Mouse (Mus musculus) urinary bladder, postnatal 10 days (tissue): ENCODE data around the gene Snx12.
"Not testable (repeated sequence)": the region's sequence is repeated elsewhere in the genome, so short reads cannot be mapped to it uniquely, and the experiment has no call there.

ENCODE experiments used
- DNase-seq: peaks from one replicate; pipeline ENCODE4 v3.0.0; 2022; ENCODE audit warnings: low spot score

Gene Snx12

DNA sequence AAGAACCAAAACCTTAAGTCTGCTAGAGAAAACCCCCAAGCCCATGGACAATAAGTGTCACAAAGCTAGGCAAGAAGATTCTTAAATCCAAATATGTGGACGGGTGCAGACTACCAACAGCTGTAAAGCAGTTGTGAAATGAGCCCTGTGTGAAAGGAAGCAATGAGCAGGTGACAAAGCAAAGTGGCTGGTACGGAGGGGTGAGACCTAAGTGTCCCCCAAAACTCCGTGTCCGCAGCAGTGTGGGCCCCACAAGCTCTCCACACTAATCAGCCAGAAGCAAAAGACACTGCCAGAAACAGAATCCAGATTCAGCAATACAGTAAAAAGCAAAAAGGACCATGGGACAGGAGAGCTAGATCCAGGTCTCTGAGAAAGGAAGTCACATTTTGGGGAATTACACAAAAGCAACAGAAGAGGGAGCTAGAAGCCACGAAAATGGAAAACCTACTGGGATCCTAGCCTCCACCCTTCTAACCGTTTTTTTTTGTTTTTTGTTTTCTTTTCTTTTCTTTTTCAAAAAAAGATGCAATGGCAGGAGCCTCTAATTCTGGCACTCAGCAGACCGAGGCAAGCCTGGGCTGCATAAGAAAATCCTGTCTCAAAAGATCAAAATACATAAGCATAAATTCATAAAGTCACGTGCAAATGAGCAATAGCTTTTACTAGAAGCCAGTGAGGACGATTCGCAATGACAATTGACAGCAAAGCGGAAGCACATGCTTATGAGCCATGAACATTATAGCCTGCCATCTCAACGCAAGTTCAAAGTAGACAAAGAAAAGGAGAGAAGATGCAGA is 90.2 kb downstream of the Snx12 start:
- no peak for DNase-seq

DNA sequence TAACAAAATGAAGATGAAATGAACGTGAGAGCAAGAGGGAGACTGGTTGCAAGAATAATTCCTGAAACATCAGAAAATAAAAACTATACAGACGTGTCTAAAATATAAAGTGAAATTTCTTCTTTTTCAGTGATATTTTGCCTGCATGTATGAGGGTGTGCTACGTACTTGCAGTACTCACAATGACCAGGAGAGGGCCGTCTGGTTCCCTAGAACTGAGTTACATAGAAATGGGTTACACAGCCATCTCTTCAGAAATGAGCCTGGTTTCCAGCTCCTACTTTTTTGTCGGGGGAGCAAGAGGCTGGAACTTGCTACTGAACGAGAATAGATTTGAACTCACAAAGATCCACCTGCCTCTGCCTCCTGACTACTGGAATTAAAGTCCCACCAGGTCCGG is 91.4 kb downstream of the Snx12 start:
- peak; percentile 9 for DNase-seq

DNA sequence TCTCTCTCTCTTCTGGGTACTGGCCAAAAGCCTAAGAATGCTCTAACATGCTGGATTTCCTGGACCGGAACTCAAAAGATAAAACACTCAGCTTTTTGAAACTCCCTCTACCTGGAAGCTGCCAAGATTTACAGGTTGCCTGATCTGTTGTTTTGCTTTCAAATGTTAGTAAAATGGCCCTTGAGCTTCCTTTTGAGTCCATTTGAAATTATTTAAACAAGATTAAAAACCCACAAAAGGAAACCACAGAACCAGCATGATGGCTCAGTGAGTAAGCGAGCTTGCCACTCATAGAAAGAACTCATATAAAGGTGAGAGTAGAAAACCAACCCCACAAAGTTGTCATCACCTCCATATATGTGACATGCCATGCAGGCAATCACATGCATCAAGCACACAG is 93.8 kb downstream of the Snx12 start:
- no peak for DNase-seq

DNA sequence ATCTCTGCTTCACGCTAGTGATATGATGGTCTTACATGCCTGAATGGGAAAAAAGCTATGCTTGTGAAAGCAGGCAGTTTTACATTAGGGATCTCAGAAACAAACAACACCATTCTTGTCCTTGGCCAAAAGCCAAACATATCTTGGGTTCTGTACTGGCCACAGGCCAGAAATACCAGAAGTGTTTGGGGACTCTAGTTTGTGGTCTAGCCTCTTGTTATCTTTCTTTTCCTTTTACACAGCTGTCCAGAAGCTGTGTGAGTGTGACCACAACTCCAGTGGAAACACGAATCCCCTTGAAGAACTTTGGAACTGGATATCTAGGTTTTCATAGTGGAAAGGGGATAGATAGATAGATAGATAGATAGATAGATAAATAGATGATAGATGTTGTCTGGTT is 95.4 kb downstream of the Snx12 start:
- no peak for DNase-seq

DNA sequence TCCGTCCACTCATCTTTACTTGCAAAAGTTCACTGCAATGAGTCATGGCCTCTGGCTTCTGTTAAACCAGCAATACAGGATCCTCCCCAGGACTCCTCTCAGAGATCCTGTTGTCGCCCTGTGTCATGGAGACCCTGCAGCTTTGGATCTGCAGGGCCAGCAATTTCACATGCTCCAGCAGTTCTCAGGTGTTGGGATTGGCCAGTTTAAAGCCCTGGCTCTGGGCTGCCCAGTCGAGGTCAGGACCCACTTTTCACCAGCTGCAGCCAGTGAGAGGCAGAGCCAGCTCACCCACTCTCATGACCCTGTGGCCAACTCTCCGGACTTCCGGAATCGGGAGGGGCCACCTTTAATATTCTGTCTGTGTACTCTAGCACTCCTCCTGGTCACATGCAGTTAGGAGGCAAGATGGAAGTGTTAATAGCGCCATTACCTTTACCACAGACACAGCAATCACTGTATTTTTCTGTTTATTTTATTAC is 95.8 kb downstream of the Snx12 start:
- no peak for DNase-seq

DNA sequence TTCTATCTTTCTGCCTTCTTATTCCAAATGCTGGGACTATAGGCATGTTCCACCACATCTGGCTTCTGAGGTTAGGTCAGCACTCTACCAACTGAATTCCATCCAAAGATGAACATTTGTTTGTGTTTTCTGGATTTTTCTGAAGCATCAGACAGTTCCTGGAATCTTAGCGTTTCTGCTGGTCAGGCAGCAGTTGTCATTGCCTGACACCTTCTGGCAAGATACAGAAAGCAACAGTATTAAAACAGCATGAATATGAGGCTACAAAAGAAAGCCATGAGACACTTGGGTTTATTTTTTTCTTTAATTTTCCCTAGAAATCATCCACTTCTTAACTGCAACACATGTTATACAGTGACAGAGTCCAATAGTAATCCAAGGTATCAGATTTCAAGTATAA is 101.8 kb downstream of the Snx12 start:
- no peak for DNase-seq

DNA sequence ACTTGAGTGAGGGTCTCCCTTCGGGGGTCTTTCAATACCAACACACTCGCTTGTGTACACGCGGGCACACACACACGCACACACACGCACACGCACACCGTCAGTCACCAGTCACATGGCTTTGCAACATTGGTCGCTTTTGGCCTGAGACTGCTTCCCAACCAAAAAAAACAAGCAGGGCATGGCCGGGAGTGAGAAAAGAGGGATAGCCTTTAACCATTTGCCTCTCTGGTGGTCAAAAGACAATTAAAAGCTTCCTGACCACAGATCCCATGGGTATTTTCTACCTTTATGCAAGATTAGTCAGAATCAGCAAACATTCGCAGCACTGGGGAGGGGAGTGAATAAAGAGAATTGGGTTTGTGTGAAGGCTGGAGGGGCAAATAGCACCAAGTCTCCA is 136.4 kb downstream of the Snx12 start, which contains the start of gene Slc7a3:
Gene Slc7a3 (minus strand): TSS at position 101 of the 400 bp plus-strand sequence.
- DNase-seq: no peak

DNA sequence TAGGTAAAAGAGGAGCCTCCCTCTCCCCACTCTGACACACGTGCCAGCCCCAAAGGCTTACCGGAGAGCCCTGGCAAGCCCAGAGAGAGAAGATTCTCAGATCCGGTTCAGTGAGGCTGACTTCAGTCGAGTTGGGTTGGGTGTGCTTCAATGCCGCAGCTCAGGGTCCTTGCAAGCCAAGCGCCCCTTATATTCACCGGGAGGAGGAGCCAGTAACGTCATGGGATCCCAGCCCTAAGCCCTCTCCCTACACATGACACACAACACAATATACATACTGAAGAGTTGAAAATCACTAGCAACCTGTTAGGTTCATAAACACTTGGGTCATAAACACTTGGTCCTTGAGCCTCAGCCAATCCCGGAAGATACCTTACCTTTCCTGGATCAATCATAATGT is 137.2 kb downstream of the Snx12 start:
- not testable (repeated sequence) for DNase-seq

DNA sequence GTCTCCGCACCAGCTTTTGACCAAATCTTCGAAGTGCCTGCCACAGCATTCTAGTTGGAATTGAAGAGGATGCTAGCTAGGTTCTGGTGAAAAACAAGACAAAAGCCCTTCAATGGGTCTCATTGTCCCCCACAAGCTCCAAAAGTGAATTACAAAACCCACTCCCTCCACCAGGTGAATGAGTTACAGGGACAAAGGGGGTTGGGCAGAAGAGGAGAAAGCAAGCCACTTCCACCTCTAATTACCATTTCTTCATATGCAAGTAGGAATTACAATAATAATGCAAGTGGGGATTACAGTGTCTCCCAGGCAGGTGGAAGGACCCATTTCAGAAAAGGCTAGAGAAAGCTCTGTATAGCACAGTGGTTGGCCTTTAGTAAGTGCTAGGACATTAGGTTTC is 138.2 kb downstream of the Snx12 start:
- DNase-seq: no peak

DNA sequence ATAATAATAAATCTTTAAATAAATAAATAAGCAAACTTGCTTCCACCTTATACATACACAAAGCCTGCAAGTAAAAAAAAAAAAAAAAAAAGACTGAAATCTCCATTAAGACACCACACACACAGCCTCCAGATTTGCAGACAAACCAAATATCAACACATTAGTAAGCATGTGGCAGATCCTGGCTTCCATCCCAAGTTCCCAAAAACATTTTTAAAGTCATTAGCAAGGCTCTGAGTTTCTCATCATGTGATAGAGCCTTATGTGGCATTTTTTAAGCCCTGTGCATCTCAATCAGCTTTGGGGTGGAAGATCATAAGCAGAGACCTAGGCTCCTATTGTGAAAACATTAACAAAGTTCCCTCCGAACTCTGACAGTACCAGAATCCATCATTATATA is 157.1 kb downstream of the Snx12 start:
- DNase-seq: no peak

DNA sequence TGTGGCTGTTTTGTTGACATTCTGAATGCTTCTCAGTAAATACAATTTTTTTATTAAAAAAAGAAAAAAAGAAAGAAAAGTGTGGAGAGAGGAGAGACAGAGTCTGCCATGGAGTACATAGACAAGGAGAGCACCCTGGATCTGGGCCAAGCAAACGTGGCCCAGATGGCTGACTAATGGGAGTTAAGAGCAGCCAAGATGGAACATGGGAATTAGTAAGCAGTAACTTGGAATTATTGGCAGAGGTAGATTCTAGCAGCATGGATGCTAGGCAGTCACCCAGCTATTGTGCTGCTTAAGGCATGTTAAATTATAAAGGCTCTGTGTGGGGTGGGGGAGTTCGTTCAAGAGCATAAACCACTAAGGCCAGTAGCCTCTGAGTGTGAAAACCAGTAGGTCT is 158.9 kb downstream of the Snx12 start:
- no peak for DNase-seq

DNA sequence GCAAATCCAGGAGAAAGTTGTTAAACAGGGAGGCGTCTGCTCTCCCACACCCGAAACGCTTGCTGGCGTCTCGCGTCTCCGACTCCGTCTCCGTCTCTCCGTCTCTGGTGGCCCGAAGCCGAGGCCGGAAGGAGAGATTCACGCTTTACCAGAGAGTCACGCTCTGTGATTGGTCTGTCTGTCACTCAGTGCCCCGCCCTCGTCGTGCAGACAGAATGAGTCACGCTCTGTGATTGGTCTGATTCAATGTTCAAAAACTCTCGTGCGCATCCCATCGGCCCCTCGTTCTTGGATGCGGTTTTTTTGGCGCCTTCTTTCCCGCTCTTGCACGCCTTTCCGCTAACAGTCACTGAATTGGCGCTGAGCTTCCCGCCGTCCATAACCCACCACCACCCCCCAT is 162.8 kb downstream of the Snx12 start, which contains the start of gene Tex11:
Gene Tex11 (minus strand): TSS at position 127 of the 400 bp plus-strand sequence.
- no peak for DNase-seq
